Mouse (Mus musculus): ENCODE measurements around the gene Foxj1. TPM values are rescaled to one million over a fixed set of nuclear protein-coding genes. Genes with fewer than 3 reads are reported as not detected.
"Not testable (repeated sequence)": the region's sequence is repeated elsewhere in the genome, so short reads cannot be mapped to it uniquely, and the experiment has no call there.

Foxj1 gene
- polyA plus RNA-seq (2014; fragmentation: Nextera tagmentation; extraction: Ambion mirVana): 1.3 and 2.1 TPM in 2 replicates

- H3K4me1 ChIP-seq (ENCODE audit: insufficient read depth): peaks cover 11% of the 10 kb centered on the region; the same call in 1 of the 2 replicates
- TF ChIP-seq CTCF (IDR thresholded peaks at IDR 0.05; ENCODE audit: low read depth): peak; percentile 58; the same call in 1 of the 2 replicates
- H3K4me3 ChIP-seq (ENCODE audit: low read depth, low read length): peak within 1 kb of the TSS; percentile 64
- H3K36me3 ChIP-seq (ENCODE audit: insufficient read depth): no peaks in the 10 kb centered on the region
- WGBS: under 1% methylated on average over 61 of the region's 61 CpGs
- peak within 1 kb of the TSS; percentile 58; the same call in 1 of the 2 replicates for H3K27ac ChIP-seq (ENCODE audit: low read depth)
- peak within 1 kb of the TSS; percentile 66 for H3K9ac ChIP-seq
- ATAC-seq (ENCODE audit: insufficient read depth) (peak; percentile 93), DNase-seq (peak; percentile 97)
- H3K4me2 ChIP-seq: peak within 1 kb of the TSS; percentile 97
- H3K9me3 ChIP-seq (ENCODE audit: low read depth, low read length): no peaks in the 10 kb centered on the region
- H3K27me3 ChIP-seq (ENCODE audit: insufficient read depth, low read length): peaks cover 26% of the 10 kb centered on the region
These were observed at the start of gene Foxj1 for GRCm38 (mm10) chr11:116335244-116336036. TSS of gene Foxj1 (minus strand) at chr11:116335399.

- 75% methylated on average over 11 of the region's 11 CpGs for WGBS
- Histone ChIP-seq H3K4me3 (ENCODE audit: low read depth, low read length) (no peak overlapping the region), H3K9me3 (ENCODE audit: low read depth, low read length) (no peaks in the 10 kb centered on the region), H3K27me3 (ENCODE audit: insufficient read depth, low read length) (no peaks in the 10 kb centered on the region), H3K27ac (ENCODE audit: low read depth) (no peak overlapping the region), H3K4me2 (no peak overlapping the region), H3K36me3 (ENCODE audit: insufficient read depth) (0 out of 2 replicates have a peak, but pooled peaks cover 5% of the 10 kb centered on the region), H3K4me1 (ENCODE audit: insufficient read depth) (peaks cover 4% of the 10 kb centered on the region; the same call in 1 of the 2 replicates), H3K9ac (no peak overlapping the region)
- DNase-seq: no peak
- TF ChIP-seq CTCF (IDR thresholded peaks at IDR 0.05; ENCODE audit: low read depth): no peak
- no peak for ATAC-seq (ENCODE audit: insufficient read depth)
These were observed 49.0 kb upstream of the Foxj1 start for GRCm38 (mm10) chr11:116384171-116384570.

- WGBS: 89% methylated on average over 5 of the region's 5 CpGs
- not testable (repeated sequence) for H3K4me1 ChIP-seq (ENCODE audit: insufficient read depth); H3K27me3 ChIP-seq (ENCODE audit: insufficient read depth, low read length); DNase-seq; H3K9ac ChIP-seq; H3K9me3 ChIP-seq (ENCODE audit: low read depth, low read length); ATAC-seq (ENCODE audit: insufficient read depth); H3K4me2 ChIP-seq; H3K36me3 ChIP-seq (ENCODE audit: insufficient read depth); H3K27ac ChIP-seq (ENCODE audit: low read depth); H3K4me3 ChIP-seq (ENCODE audit: low read depth, low read length)
These were observed 47.9 kb upstream of the Foxj1 start for GRCm38 (mm10) chr11:116383070-116383469.

- H3K27me3 ChIP-seq (ENCODE audit: insufficient read depth, low read length): no peaks in the 10 kb centered on the region
- H3K4me2 ChIP-seq: no peak overlapping the region
- no peaks in the 10 kb centered on the region for H3K9me3 ChIP-seq (ENCODE audit: low read depth, low read length)
- no peak for TF ChIP-seq CTCF (IDR thresholded peaks at IDR 0.05; ENCODE audit: low read depth)
- 83% methylated on average over 7 of the region's 7 CpGs for WGBS
- 0 out of 2 replicates have a peak, but pooled peaks cover 5% of the 10 kb centered on the region for H3K36me3 ChIP-seq (ENCODE audit: insufficient read depth)
- H3K27ac ChIP-seq (ENCODE audit: low read depth): no peak overlapping the region
- H3K9ac ChIP-seq: no peak overlapping the region
- ATAC-seq (ENCODE audit: insufficient read depth) (no peak), DNase-seq (no peak)
- H3K4me3 ChIP-seq (ENCODE audit: low read depth, low read length): no peak overlapping the region
- H3K4me1 ChIP-seq (ENCODE audit: insufficient read depth): no peaks in the 10 kb centered on the region
These were observed 45.6 kb upstream of the Foxj1 start for GRCm38 (mm10) chr11:116380767-116381166.

GRCm38 (mm10) chr11:116379530-116379929, 44.3 kb upstream of the Foxj1 start:
- TF ChIP-seq CTCF (IDR thresholded peaks at IDR 0.05; ENCODE audit: low read depth): no peak
- 76% methylated on average over 6 of the region's 6 CpGs for WGBS
- Histone ChIP-seq H3K27ac (ENCODE audit: low read depth) (no peak overlapping the region), H3K27me3 (ENCODE audit: insufficient read depth, low read length) (no peaks in the 10 kb centered on the region), H3K9me3 (ENCODE audit: low read depth, low read length) (no peaks in the 10 kb centered on the region), H3K4me3 (ENCODE audit: low read depth, low read length) (no peak overlapping the region), H3K36me3 (ENCODE audit: insufficient read depth) (0 out of 2 replicates have a peak, but pooled peaks cover 5% of the 10 kb centered on the region), H3K4me2 (no peak overlapping the region), H3K9ac (no peak overlapping the region), H3K4me1 (ENCODE audit: insufficient read depth) (no peaks in the 10 kb centered on the region)
- DNase-seq (no peak), ATAC-seq (ENCODE audit: insufficient read depth) (no peak)

- H3K27ac ChIP-seq (ENCODE audit: low read depth): no peak overlapping the region
- DNase-seq: peak; percentile 27
- 46% methylated on average over 7 of the region's 7 CpGs for WGBS
These were observed 41.9 kb upstream of the Foxj1 start for GRCm38 (mm10) chr11:116376945-116377661.

More at GRCm38 (mm10) chr11:116376945-116377661, 41.9 kb upstream of the Foxj1 start:
- Histone ChIP-seq H3K9ac (0 out of 2 replicates have a peak overlapping the region, but pooled peaks have one; percentile 13), H3K4me1 (ENCODE audit: insufficient read depth) (no peaks in the 10 kb centered on the region), H3K4me3 (ENCODE audit: low read depth, low read length) (no peak overlapping the region), H3K36me3 (ENCODE audit: insufficient read depth) (0 out of 2 replicates have a peak, but pooled peaks cover 3% of the 10 kb centered on the region), H3K27me3 (ENCODE audit: insufficient read depth, low read length) (no peaks in the 10 kb centered on the region), H3K9me3 (ENCODE audit: low read depth, low read length) (no peaks in the 10 kb centered on the region), H3K4me2 (no peak overlapping the region)
- no peak for ATAC-seq (ENCODE audit: insufficient read depth)
- no peak for TF ChIP-seq CTCF (IDR thresholded peaks at IDR 0.05; ENCODE audit: low read depth)
